Mouse (Mus musculus) left cerebral cortex, adult 8-10 months (tissue): Measurements from ENCODE around the gene Socs2. TPM values are rescaled to one million over a fixed set of nuclear protein-coding genes. Genes with fewer than 3 reads are reported as not detected.

ENCODE experiments used
- DNase-seq, 2 experiments: peaks; one replicate each; pipeline ENCODE4 v3.0.0; 2022; ENCODE audit warnings: low spot score in 2 of 2
- total RNA-seq, 4 experiments: library from RNA; stranded (reverse); gene quantifications; 2 replicates each; pipeline ENCODE4 v1.2.4; 2022

The Socs2 gene
- total RNA-seq, 4 experiments from 2014 or later = 26.5 to 29.7 (median 27.7) TPM

- no peak for DNase-seq
Observed at GRCm38 (mm10) chr10:95354047-95354446, 62.9 kb downstream of the Socs2 start.

GRCm38 (mm10) chr10:95348457-95348856 is 68.5 kb downstream of the Socs2 start:
- DNase-seq = no peak

- no peak for DNase-seq
Observed at GRCm38 (mm10) chr10:95347776-95348175, 69.2 kb downstream of the Socs2 start.

GRCm38 (mm10) chr10:95342833-95343590 is 74.0 kb downstream of the Socs2 start:
- DNase-seq = no peak

- DNase-seq = no peak
Observed at GRCm38 (mm10) chr10:95340676-95341075, 76.3 kb downstream of the Socs2 start.

- no peak for DNase-seq
Observed at GRCm38 (mm10) chr10:95337589-95337988, 79.4 kb downstream of the Socs2 start.

GRCm38 (mm10) chr10:95336781-95337544 is 80.0 kb downstream of the Socs2 start:
- no peak for DNase-seq

Other genes with a start within 250 kb of the Socs2 start
- 10 to 100 TPM in 1 of 4 experiments, 1 to 10 TPM in 3; 8.2 to 11.0 (median 9.0) TPM for gene Cradd, start 93.0 kb downstream of the Socs2 start, total RNA-seq
- 10 to 100 TPM; 60.9 to 73.8 (median 65.8) TPM for gene Mrpl42, start 84.8 kb upstream of the Socs2 start, total RNA-seq
- 100 to 1,000 TPM; 181 to 234 (median 208) TPM for gene Ube2n, start 98.0 kb upstream of the Socs2 start, total RNA-seq
- gene Nudt4, start 147.0 kb upstream of the Socs2 start, total RNA-seq = 100 to 1,000 TPM; 125 to 146 (median 131) TPM